Mouse (Mus musculus) megakaryocyte, embryonic 14.5 days (primary cell): ENCODE data around the gene 4930544D05Rik. TPM values are rescaled to one million over a fixed set of nuclear protein-coding genes. Genes with fewer than 3 reads are reported as not detected.
A peak's percentile ranks its signal among the peaks of the same experiment; 100 is the strongest.

Source experiments
- H3K27me3 ChIP-seq: replicated peaks from 2 replicates; pipeline ENCODE3; 2012; ENCODE audit warnings: inconsistent platforms
- H3K36me3 ChIP-seq: replicated peaks from 2 replicates; pipeline ENCODE3; 2012; ENCODE audit warnings: low read length, inconsistent platforms, mixed read lengths
- H3K4me1 ChIP-seq: 2 replicates; pipeline ENCODE4 v1.6.1; 2012; ENCODE audit warnings: inconsistent platforms
- H3K4me3 ChIP-seq: replicated peaks from 2 replicates; pipeline ENCODE3; 2012; ENCODE audit warnings: moderate library complexity, mild to moderate bottlenecking, inconsistent platforms
- H3K9me3 ChIP-seq: 2 replicates; pipeline ENCODE4 v1.6.1; 2012; ENCODE audit warnings: inconsistent platforms
- FLI1 ChIP-seq: IDR thresholded peaks from 2 replicates; pipeline ENCODE4 v1.6.1; 2012; ENCODE audit warnings: low read length, inconsistent platforms, mixed read lengths
- GATA1 ChIP-seq: IDR thresholded peaks from 3 replicates; pipeline ENCODE4 v1.6.1; 2012; ENCODE audit warnings: mixed read lengths, low read length, inconsistent platforms, borderline replicate concordance
- polyA plus RNA-seq: library from polyadenylated mRNA; stranded (reverse); fragments of >175 nt; gene quantifications from 2 replicates; pipeline ENCODE4 v1.2.3, GENCODE M21; 2012; ENCODE audit warnings: low replicate concordance; ENCODE audit not compliant: insufficient read depth

4930544D05Rik gene
- polyA plus RNA-seq, 1 experiment = not detected

DNA sequence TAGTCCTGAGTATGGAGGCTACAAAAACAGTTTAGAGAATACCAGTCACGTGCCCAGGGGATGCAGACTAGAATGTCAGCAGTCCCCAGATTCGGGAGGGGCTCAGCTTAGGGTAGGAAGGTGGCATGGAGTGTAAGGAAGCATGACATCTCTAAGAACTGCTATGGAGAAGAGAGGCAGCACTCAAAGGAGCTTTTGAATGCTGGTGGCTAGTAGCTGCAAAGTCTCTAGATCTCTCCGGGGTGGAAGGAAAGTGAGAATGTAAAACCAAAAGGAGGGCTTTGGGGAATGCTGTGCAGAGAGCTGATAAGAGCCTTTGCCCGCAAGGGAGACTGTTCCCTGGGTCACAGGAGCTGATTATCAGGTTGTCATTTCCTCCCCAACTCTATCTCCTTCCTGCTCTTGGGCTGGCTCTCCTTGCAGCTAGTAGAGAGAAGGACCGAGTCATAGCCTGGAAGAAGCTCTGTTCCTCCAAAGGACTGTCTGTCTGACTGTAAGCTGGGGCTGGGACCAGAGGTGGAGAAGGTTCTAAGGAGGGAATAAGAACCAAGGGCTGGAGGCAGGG, 23.1 kb downstream of the 4930544D05Rik start, which contains the start of gene Gp1ba:
Gp1ba (plus strand) TSS at position 409 of the 565 bp plus-strand sequence.
- Histone ChIP-seq H3K27me3 (no peaks in the 10 kb centered on the region), H3K9me3 (no peaks in the 10 kb centered on the region), H3K4me1 (peaks cover 85% of the 10 kb centered on the region), H3K4me3 (peak within 1 kb of the TSS; percentile 93), H3K36me3 (peaks cover 51% of the 10 kb centered on the region)
- 0 out of 2 replicates have a peak, but pooled peaks have one; percentile 53 for TF ChIP-seq FLI1
- peak; percentile 99 for TF ChIP-seq GATA1

DNA sequence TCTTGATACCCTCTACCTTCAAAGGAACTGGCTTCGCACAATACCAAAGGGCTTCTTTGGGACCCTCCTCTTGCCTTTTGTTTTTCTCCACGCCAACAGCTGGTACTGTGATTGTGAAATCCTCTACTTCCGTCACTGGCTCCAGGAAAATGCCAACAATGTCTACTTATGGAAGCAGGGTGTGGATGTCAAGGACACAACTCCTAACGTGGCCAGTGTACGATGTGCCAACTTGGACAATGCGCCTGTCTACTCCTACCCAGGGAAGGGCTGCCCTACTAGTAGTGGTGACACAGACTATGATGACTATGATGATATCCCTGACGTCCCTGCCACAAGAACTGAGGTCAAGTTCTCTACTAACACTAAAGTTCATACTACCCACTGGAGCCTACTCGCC, 24.3 kb downstream of the 4930544D05Rik start:
- no peaks in the 10 kb centered on the region for H3K9me3 ChIP-seq
- H3K27me3 ChIP-seq = no peaks in the 10 kb centered on the region
- no peak for TF ChIP-seq FLI1
- no peak for TF ChIP-seq GATA1
- H3K36me3 ChIP-seq = peaks cover 58% of the 10 kb centered on the region
- H3K4me3 ChIP-seq = peak overlapping the region; percentile 93
- peaks cover 83% of the 10 kb centered on the region for H3K4me1 ChIP-seq

DNA sequence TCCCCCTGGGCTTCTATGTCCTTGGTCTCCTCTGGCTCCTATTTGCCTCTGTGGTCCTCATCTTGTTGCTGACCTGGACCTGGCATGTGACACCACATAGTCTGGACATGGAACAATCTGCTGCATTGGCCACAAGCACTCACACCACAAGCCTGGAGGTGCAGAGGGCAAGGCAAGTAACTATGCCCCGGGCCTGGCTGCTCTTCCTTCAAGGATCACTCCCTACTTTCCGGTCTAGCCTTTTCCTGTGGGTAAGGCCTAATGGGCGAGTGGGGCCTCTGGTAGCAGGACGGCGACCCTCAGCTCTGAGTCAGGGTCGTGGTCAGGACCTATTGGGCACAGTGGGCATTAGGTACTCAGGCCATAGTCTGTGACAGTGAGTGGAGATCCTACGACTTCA, 25.6 kb downstream of the 4930544D05Rik start:
- Histone ChIP-seq H3K27me3 (no peaks in the 10 kb centered on the region), H3K4me3 (peak overlapping the region; percentile 93), H3K4me1 (peaks cover 87% of the 10 kb centered on the region), H3K36me3 (peaks cover 71% of the 10 kb centered on the region), H3K9me3 (no peaks in the 10 kb centered on the region)
- TF ChIP-seq GATA1 (no peak), FLI1 (no peak)

DNA sequence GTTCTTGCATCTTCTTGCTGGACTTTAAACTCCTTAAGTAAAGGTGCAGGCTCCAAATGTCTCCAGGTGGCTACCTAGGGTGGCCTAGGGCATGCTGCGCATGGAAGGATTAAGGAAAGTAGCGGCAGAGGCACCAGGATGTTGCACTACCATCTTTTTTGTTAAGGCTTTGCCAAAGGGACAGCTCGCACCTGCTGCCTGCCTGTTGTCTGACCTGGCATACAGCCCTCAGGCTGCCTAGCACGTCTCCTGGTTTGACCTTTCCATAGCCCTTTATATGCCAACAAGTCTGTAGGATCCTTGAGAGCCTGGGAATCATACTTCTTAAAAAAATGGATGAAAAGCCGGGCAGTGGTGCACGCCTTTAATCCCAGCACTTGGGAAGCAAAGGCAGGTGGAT, 27.4 kb downstream of the 4930544D05Rik start:
- Histone ChIP-seq H3K27me3 (no peaks in the 10 kb centered on the region), H3K9me3 (no peaks in the 10 kb centered on the region), H3K4me1 (peaks cover 74% of the 10 kb centered on the region), H3K4me3 (peak overlapping the region; percentile 93), H3K36me3 (peaks cover 75% of the 10 kb centered on the region)
- TF ChIP-seq GATA1 = no peak
- no peak for TF ChIP-seq FLI1

DNA sequence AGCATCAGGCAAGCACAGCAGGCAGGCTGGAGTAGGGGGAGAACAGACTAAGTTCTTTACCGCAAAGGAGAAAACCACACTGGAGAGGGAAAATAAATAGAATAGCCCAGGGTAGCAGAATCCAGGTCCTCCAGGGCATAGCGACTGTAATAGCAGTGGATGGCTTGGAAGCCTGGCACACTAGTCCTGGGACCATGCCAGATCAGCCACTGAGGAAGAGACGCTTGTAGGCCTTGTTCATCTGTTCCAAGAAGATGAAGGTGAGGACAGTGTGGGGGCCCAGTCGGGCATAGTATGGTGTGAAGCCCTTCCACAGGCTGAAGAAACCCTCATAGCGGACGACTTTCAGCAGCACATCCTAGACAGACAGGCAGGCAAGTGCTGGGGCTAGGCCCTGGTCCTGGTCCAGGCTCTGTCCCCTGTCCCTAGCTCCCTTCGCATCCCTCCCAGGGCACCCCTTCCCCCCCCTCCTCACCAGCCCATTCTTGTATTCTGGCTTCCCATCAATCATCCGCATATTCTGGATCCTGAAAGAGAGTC, 29.0 kb downstream of the 4930544D05Rik start:
- Histone ChIP-seq H3K9me3 (no peaks in the 10 kb centered on the region), H3K27me3 (no peaks in the 10 kb centered on the region), H3K4me3 (peak overlapping the region; percentile 93), H3K4me1 (peaks cover 71% of the 10 kb centered on the region), H3K36me3 (peaks cover 84% of the 10 kb centered on the region)
- no peak for TF ChIP-seq GATA1
- TF ChIP-seq FLI1 = no peak

DNA sequence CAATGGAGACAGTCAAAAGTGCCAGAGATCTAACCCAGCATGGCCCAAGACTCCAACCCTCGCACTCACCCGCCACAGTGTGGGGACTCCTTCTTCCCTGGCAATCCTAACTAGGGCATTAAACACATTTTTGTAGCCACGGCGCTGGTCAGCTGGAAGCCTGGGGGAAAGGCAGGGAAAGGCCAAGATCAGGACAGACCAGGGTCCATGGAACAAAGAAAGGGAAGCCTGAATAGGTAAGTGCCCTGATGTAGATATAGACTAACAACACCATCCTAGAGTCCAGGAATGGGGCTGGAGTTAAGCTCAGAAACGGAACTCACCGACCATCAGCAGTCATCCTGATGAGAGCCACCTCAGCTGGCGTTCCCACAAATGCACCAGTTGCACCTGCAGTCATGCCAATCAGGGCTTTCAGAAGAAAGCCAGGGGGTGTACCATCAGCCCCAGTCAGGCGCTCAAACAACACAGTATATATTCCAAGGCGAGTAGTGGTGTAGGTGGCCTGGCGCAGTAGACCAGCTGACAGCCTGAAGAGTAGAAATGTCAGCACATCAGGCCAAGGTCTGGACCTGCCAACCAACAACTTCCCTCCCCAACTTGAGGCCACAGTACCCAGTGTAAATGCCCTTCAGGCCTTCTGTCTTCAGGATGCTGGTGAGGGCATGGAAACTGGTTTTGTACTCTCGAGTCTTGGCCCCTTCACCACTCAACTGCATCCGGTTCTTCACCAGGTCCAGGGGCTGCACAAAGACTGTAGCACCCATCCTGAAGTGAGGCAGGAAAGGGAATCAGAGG, 30.0 kb downstream of the 4930544D05Rik start:
- Histone ChIP-seq H3K4me1 (peaks cover 71% of the 10 kb centered on the region), H3K36me3 (peaks cover 84% of the 10 kb centered on the region), H3K9me3 (no peaks in the 10 kb centered on the region), H3K27me3 (no peaks in the 10 kb centered on the region), H3K4me3 (peak overlapping the region; percentile 93)
- TF ChIP-seq GATA1 (no peak), FLI1 (no peak)

DNA sequence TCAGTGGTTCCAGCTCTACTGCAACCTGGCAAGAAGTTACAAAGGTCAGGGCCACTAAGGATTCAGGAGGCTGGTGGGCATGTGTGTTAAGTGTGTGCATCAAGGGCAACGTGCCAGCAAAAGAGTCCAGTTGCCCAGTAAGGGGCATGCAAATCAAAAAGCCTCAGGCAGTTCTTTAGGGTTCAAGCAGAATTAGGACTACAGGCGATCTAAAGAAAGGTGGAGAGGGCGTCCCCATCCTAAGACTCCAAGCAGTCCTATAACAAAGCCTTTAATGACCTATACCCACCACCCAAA, 30.6 kb downstream of the 4930544D05Rik start:
- Histone ChIP-seq H3K9me3 (no peaks in the 10 kb centered on the region), H3K4me3 (peak overlapping the region; percentile 93), H3K27me3 (no peaks in the 10 kb centered on the region), H3K4me1 (peaks cover 71% of the 10 kb centered on the region), H3K36me3 (peaks cover 84% of the 10 kb centered on the region)
- TF ChIP-seq FLI1 (no peak), GATA1 (no peak)

DNA sequence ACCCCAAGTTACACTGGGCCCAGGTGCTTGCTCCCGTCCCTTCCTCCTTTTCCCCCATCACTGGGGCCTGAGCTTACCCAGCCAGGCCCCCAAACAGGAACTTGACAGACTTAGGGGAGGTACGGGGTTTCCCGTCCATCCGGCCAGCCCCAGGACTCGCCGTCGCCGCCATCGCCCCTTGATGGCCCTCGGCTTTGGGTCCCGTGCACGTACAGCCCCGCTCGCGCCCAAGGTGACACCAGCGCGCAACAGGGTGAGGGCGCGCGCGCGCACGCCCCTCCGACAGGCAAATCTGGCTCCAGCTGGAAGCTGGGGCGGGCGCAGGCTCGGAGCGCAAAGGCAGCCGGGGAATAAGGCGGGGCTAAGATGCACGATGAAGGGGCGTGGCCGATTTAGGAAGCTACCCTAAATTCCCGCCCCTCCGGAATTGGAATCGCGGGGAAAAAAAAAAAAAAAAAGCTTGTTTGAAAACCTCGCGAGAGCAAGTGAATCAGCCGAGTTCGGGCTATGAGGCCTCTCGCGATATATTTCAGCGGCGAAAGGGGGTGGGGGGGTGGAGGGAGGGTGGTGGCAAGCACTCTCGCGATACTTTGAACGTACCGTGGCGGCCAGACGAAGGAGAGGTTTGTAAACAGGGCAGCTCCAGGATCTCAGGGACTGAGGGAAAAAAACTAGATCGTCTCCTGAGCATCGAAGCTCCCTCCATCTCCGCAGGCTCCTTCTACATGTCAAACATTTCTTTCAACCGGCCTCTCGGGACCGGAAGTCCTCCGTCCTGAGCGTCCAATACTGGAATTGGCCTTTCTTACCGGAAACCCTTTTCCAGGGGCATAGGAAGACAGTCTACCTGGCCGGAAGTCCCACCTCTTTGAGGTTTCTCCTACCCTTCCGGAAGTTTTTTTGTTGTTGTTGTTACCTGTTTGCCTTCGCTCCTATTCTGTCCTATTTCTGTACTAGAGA, 31.3 kb downstream of the 4930544D05Rik start, which contains the start of the genes Rnf167 and Slc25a11:
Rnf167 (plus strand) TSS at position 545 of the 960 bp plus-strand sequence.
Slc25a11 (minus strand) TSS at position 789 of the 960 bp plus-strand sequence.
- H3K4me1 ChIP-seq = peaks cover 73% of the 10 kb centered on the region
- TF ChIP-seq FLI1 = peak; percentile 42; the same call in 1 of the 2 replicates
- TF ChIP-seq GATA1 = no peak
- no peaks in the 10 kb centered on the region for H3K9me3 ChIP-seq
- H3K4me3 ChIP-seq = peak within 1 kb of the TSS; percentile 93
- H3K27me3 ChIP-seq = no peaks in the 10 kb centered on the region
- H3K36me3 ChIP-seq = peaks cover 86% of the 10 kb centered on the region
